Mouse (Mus musculus): ENCODE data around the gene C8g. TPM values are rescaled to one million over a fixed set of nuclear protein-coding genes. Genes with fewer than 3 reads are reported as not detected.

C8g gene
- total and polyA plus RNA-seq, 2 experiments from 2014 or later = 0.58 to 6.5 TPM

DNA sequence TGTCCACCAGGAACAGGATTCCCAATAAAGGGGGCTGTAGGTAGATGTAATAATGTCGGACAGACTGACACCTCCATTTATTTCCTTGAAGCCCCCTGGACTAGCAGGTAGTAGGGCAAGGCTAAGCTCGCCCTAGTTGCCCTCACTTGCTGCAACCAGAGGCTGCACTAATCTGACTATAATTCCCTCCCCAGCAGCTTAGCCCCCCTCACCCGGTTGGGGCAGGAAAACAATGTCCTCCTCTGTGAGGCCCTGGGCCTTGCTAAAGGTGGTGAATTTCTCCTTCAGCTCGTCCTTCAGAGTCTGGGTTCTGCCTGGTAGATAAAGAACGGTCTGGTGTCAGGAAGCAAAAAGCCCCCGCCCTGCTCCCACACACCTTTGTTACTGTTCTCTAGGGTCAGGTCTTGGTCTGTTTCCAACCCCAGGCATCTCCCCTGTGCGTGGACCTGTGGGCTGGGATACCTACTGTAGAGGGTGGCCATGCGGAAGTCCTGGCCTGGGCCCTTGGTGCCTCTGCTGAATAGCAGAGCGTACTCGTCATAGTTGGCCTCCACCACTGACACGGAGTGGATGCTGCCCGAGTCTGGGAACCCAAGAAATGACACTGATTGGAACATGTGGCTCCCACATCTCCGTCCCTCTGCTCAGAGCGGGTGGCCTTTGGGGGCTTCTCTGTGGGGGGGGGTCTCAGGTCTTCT lies 33.8 kb downstream of the C8g start:
- H3K4me1 ChIP-seq (ENCODE audit: insufficient read depth, low read length) = peaks cover 15% of the 10 kb centered on the region
- ATAC-seq (no peak), DNase-seq (ENCODE audit: low spot score) (no peak)
- no peak overlapping the region for H3K27ac ChIP-seq
- no peaks in the 10 kb centered on the region for H3K36me3 ChIP-seq (ENCODE audit: insufficient read depth, low read length)
- H3K4me3 ChIP-seq (ENCODE audit: low read length) = no peak overlapping the region
- no peaks in the 10 kb centered on the region for H3K9me3 ChIP-seq (ENCODE audit: low read length)
- no peaks in the 10 kb centered on the region for H3K27me3 ChIP-seq (ENCODE audit: insufficient read depth, low read length)
- no peak overlapping the region for H3K4me2 ChIP-seq (ENCODE audit: low read depth, low read length)
- no peak for TF ChIP-seq CTCF (IDR thresholded peaks at IDR 0.05; ENCODE audit: low read depth)
- 76% methylated on average over 14 of the region's 14 CpGs for WGBS
- H3K9ac ChIP-seq (replicated peaks; ENCODE audit: low read length) = no peak overlapping the region

DNA sequence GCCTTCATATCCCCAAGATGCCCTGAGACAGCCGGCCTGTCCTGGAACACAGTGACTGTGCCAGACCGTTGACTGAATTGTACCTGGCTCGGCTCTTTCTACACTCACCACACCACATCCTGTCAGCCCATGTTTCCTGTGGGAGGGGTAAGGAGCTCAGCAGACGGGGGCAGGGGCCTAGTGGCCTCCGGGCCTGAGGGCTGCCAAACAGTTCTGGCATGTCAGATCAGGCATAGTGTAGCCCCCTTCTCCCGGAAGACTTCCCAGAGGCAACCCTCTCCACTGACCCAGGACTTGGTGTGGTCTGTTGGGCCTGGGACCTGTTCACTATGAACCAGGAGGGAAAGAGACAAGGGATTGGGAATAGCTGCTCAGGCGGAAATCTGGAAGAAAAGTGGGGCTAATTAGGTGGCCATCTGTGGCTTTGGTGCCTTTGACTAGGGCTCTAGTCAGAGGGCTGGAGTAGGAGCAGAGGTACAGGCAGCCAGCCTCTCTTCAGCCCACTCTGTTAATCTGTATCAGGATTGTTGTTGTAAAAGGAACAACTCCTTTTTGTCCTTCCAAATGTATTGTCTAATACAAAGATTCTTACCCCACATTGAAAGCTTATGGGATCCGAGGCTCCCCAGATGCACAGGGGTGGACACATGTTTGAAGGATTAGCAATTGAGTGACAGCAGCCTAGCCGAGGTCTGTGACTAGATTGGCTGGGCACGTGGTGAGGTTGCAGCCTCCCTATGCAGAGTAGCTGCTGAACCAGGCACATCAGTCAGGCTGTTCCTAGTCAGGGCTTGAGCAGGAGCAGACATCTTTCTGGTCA lies 35.5 kb downstream of the C8g start:
- WGBS = 50% methylated on average over 10 of the region's 10 CpGs
- Histone ChIP-seq H3K9ac (replicated peaks; ENCODE audit: low read length) (no peak overlapping the region), H3K27me3 (ENCODE audit: insufficient read depth, low read length) (no peaks in the 10 kb centered on the region), H3K4me3 (ENCODE audit: low read length) (no peak overlapping the region), H3K4me1 (ENCODE audit: insufficient read depth, low read length) (peaks cover 19% of the 10 kb centered on the region), H3K36me3 (ENCODE audit: insufficient read depth, low read length) (no peaks in the 10 kb centered on the region), H3K9me3 (ENCODE audit: low read length) (no peaks in the 10 kb centered on the region), H3K4me2 (ENCODE audit: low read depth, low read length) (no peak overlapping the region), H3K27ac (peak overlapping the region; percentile 33; the same call in 1 of the 2 replicates)
- no peak for ATAC-seq
- DNase-seq (ENCODE audit: low spot score) = peak; percentile 25
- TF ChIP-seq CTCF (IDR thresholded peaks at IDR 0.05; ENCODE audit: low read depth) = no peak

DNA sequence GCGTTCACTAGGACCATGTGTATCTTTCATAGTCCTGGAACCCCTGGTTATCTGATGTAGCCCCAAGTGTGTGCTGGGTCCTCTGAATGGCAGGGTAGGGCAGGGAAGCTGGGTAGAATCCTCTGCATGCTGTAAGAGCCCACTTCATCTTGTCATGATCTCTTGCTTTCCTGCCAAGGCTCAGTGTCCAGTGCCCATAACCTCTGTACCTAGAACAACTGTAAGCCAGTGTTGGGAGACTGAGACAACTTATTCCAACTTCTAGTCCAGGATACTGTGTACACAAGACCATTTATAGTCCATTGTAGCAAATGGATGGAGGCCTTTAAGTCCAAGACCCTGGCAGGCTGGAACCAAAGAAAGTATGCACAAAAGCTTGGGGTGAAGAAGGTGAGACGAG lies 36.3 kb downstream of the C8g start:
- Histone ChIP-seq H3K27me3 (ENCODE audit: insufficient read depth, low read length) (no peaks in the 10 kb centered on the region), H3K4me2 (ENCODE audit: low read depth, low read length) (no peak overlapping the region), H3K9ac (replicated peaks; ENCODE audit: low read length) (no peak overlapping the region), H3K36me3 (ENCODE audit: insufficient read depth, low read length) (no peaks in the 10 kb centered on the region), H3K4me3 (ENCODE audit: low read length) (no peak overlapping the region), H3K27ac (peak overlapping the region; percentile 33; the same call in 1 of the 2 replicates), H3K4me1 (ENCODE audit: insufficient read depth, low read length) (peaks cover 19% of the 10 kb centered on the region), H3K9me3 (ENCODE audit: low read length) (no peaks in the 10 kb centered on the region)
- no peak for TF ChIP-seq CTCF (IDR thresholded peaks at IDR 0.05; ENCODE audit: low read depth)
- no peak for ATAC-seq
- 85% methylated on average over 2 of the region's 2 CpGs for WGBS
- no peak for DNase-seq (ENCODE audit: low spot score)

DNA sequence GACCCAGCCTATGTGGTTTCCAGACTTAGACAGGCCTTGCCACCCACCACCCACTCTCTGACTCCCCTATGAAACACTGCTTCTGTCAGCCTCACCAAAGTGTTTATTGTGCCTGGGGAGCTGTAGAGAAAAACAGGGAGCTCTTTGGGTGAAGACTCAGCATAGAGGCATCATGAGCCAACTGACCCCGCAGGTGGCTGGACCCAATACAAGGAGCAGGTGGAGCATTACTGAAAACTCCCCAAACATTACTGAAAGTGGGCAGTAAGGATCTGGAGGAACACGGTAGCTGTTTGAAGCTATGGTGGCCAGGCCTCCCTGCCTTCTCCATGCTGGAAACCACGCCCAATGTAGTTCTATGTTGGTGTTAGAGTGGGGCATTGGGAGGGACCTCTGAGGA lies 37.9 kb downstream of the C8g start:
- TF ChIP-seq CTCF (IDR thresholded peaks at IDR 0.05; ENCODE audit: low read depth) = no peak
- Histone ChIP-seq H3K4me3 (ENCODE audit: low read length) (no peak overlapping the region), H3K9ac (replicated peaks; ENCODE audit: low read length) (no peak overlapping the region), H3K36me3 (ENCODE audit: insufficient read depth, low read length) (peaks cover 8% of the 10 kb centered on the region; the same call in 1 of the 2 replicates), H3K4me1 (ENCODE audit: insufficient read depth, low read length) (peaks cover 17% of the 10 kb centered on the region), H3K27me3 (ENCODE audit: insufficient read depth, low read length) (no peaks in the 10 kb centered on the region), H3K9me3 (ENCODE audit: low read length) (no peaks in the 10 kb centered on the region), H3K27ac (no peak overlapping the region), H3K4me2 (ENCODE audit: low read depth, low read length) (no peak overlapping the region)
- no peak for ATAC-seq
- no peak for DNase-seq (ENCODE audit: low spot score)
- WGBS = 91% methylated on average over 3 of the region's 3 CpGs

DNA sequence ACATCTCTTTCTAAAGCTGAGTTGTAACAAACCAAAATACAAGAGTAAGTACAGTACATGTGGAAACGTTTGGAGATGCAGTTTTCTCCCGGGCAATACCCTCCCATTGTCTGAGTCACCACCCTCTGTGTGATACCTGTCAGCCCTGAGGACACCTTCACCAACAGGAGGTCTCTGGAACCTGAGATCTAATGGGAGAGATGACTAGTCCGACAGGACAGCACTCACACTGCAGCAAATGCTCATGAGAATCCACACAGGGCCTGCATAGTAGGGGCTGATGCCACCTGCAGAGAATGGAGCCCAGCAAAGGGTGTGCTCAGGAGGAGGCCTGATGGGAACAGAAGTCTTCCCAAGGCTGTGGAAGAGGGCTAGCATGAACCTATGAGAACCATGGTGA lies 40.1 kb downstream of the C8g start:
- Histone ChIP-seq H3K27me3 (ENCODE audit: insufficient read depth, low read length) (no peaks in the 10 kb centered on the region), H3K36me3 (ENCODE audit: insufficient read depth, low read length) (peaks cover 18% of the 10 kb centered on the region; the same call in 1 of the 2 replicates), H3K9me3 (ENCODE audit: low read length) (no peaks in the 10 kb centered on the region), H3K4me3 (ENCODE audit: low read length) (peak overlapping the region; percentile 72), H3K9ac (replicated peaks; ENCODE audit: low read length) (peak overlapping the region; percentile 70), H3K4me2 (ENCODE audit: low read depth, low read length) (peak overlapping the region; percentile 75), H3K4me1 (ENCODE audit: insufficient read depth, low read length) (peaks cover 17% of the 10 kb centered on the region), H3K27ac (peak overlapping the region; percentile 94)
- WGBS = 23% methylated on average over 3 of the region's 3 CpGs
- DNase-seq (ENCODE audit: low spot score) = no peak
- TF ChIP-seq CTCF (IDR thresholded peaks at IDR 0.05; ENCODE audit: low read depth) = no peak
- ATAC-seq = 0 out of 2 replicates have a peak, but pooled peaks have one; percentile 0

DNA sequence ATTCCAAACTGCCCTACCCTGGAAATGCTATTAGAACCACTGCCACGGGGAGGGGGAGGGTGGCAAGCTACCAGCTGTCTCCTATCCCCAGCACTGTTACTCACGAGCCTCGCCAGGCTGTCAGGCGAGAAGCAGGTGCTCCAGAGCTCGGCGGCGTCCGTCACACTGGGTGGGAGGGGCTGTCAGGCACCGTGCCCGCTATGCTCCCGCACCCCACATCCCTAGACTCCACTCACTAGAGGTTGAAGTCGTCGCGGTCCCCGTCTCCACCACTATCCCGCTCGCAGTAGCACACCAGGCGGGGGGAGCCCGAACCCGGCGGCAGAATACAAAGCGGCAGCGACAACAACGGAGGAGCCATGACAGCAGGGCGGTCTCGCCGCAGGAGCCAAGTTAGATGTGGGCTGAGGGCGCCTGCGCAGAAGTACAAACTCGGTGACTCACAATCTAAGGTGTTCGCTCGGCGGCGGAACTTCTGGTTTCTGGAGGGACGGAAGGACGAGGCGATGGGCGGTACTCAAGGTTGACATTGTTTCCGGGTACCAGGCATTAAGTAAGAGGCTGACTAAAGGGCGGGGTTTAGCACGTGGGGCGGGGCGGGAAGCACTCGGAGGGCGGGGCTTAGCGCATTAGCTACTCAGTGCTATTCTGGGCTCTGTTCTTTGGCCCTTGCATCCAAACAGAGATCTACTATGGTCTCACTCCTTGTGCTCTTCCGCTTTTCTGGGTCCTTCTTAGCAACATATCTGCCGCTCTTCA lies 40.8 kb downstream of the C8g start, which contains the start of gene Paxx:
Paxx (minus strand) TSS at position 544 of the 759 bp plus-strand sequence.
- under 1% methylated on average over 48 of the region's 48 CpGs for WGBS
- peak; percentile 89 for ATAC-seq
- H3K27me3 ChIP-seq (ENCODE audit: insufficient read depth, low read length) = no peaks in the 10 kb centered on the region

More for the DNA sequence above, 40.8 kb downstream of the C8g start, which contains the start of gene Paxx:
- Histone ChIP-seq H3K4me3 (ENCODE audit: low read length) (peak within 1 kb of the TSS; percentile 72), H3K27ac (peak within 1 kb of the TSS; percentile 94), H3K36me3 (ENCODE audit: insufficient read depth, low read length) (peaks cover 18% of the 10 kb centered on the region; the same call in 1 of the 2 replicates), H3K9me3 (ENCODE audit: low read length) (no peaks in the 10 kb centered on the region), H3K9ac (replicated peaks; ENCODE audit: low read length) (peak within 1 kb of the TSS; percentile 70), H3K4me1 (ENCODE audit: insufficient read depth, low read length) (peaks cover 17% of the 10 kb centered on the region), H3K4me2 (ENCODE audit: low read depth, low read length) (peak within 1 kb of the TSS; percentile 75)
- TF ChIP-seq CTCF (IDR thresholded peaks at IDR 0.05; ENCODE audit: low read depth) = no peak
- DNase-seq (ENCODE audit: low spot score) = peak; percentile 96

Measured in hindbrain, postnatal 0 days (tissue).